Mouse (Mus musculus): ENCODE data around the gene Rab30. TPM values are rescaled to one million over a fixed set of nuclear protein-coding genes. Genes with fewer than 3 reads are reported as not detected.

Gene Rab30
- polyA plus RNA-seq (2014; fragmentation: Illumina TruSeq; extraction: RNeasy Lipid Tissue Mini Kit (QIAGEN cat#74804); ENCODE audit: low read depth, low replicate concordance), result 20.3 TPM

DNA sequence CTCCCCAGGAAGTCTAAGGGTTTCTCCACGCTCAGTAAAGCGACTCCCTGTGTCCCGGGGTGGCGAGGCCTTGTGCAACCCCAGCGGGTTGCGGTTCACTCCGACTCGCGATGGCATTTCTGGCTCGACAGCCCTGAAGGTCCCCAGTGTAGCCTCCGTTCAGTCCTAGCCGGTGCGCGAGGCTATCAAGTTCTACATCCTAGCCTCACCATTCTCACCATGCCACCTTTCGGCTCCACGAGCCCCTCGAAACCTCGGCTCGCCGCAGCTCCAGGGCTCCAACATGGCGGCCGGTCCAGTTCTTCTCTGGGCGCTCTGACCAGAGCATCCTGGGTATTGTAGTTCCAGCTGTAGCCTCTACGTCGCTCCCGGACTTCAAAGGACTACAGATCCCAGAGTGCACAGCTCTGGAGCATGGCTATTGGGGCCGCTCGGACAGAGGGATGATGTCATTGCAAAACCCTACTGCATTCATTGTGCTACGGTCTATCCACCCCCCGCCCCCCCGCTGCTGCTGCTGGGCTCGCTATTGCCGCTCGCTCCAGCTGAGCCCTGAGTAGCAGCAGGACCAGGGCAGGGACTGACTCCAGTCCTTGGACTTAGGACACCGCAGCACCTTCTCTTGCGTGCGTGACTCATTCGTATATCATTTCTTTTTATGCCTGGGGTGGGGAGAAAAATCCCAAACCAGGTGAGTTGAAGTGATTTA is at the start of gene Rab30:
Rab30 (plus strand) TSS at position 452 of the 709 bp plus-strand sequence.

DNA sequence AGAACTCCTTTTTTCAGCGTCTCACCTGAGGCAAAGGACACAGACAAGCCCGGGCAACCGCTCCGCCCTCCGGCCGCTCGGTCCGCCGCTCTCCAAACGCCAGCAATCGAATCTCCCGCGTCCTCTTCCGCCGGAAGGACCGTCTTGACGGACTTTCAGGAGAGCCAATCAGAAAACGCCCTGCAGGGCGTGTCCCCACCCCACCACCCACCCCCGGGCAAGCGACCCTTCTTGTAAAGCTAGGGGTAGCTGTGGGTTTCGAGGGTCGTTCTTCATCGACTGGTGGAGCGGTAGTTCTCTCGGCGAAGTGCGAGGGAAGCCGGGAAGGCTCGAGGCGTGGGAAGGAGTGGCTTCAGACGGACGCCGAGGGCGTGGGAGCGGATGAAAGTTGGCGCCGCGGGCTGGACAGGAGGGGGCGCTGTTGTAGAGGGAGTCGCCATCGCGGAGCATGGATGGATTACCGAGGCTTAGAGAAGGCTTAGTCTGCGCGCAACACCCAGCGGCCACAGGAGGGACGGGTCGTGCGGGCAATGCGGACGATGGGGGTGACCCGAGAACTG is 132.8 kb downstream of the Rab30 start, which contains the start of the genes Ddias and Prcp:
Ddias (minus strand) TSS at position 132 of the 560 bp plus-strand sequence.
Prcp (plus strand) TSS at position 355 of the 560 bp plus-strand sequence.

Other genes with a start within 250 kb of the Rab30 start
- gene Ccdc90b, start 180.5 kb upstream of the Rab30 start, polyA plus RNA-seq (2014; fragmentation: Illumina TruSeq; extraction: RNeasy Lipid Tissue Mini Kit (QIAGEN cat#74804); ENCODE audit: low read depth, low replicate concordance), result 24.2 TPM
- 0.98 TPM for gene Ankrd42, start 104.5 kb upstream of the Rab30 start, polyA plus RNA-seq (2014; fragmentation: Illumina TruSeq; extraction: RNeasy Lipid Tissue Mini Kit (QIAGEN cat#74804); ENCODE audit: low read depth, low replicate concordance)
- 23.9 TPM for gene Pcf11, start 71.7 kb upstream of the Rab30 start, polyA plus RNA-seq (2014; fragmentation: Illumina TruSeq; extraction: RNeasy Lipid Tissue Mini Kit (QIAGEN cat#74804); ENCODE audit: low read depth, low replicate concordance)
- gene Ddias, start 132.6 kb downstream of the Rab30 start, polyA plus RNA-seq (2014; fragmentation: Illumina TruSeq; extraction: RNeasy Lipid Tissue Mini Kit (QIAGEN cat#74804); ENCODE audit: low read depth, low replicate concordance), result 1.5 TPM
- 3.7 TPM for gene Prcp, start 132.9 kb downstream of the Rab30 start, polyA plus RNA-seq (2014; fragmentation: Illumina TruSeq; extraction: RNeasy Lipid Tissue Mini Kit (QIAGEN cat#74804); ENCODE audit: low read depth, low replicate concordance)

Measured in liver, adult 10 weeks (tissue).